Mouse (Mus musculus) thymus, adult 2 months (tissue): Measurements from ENCODE around the gene Hoxd12.

Experiments
- CTCF ChIP-seq: fragments of 200-500 bp; IDR thresholded peaks from 2 replicates; pipeline ENCODE4 v1.5.1; 2012; ENCODE audit warnings: mild to moderate bottlenecking, control low read depth, low read length, moderate library complexity, borderline replicate concordance; ENCODE audit not compliant: control insufficient read depth, poor library complexity, insufficient read depth; ENCODE audit errors: extremely low read depth
- POLR2A ChIP-seq: fragments of 200-500 bp; IDR thresholded peaks from 2 replicates; pipeline ENCODE4 v1.6.1; 2012; ENCODE audit warnings: mild to moderate bottlenecking, low read length, control low read depth, moderate library complexity; ENCODE audit not compliant: control insufficient read depth, poor library complexity, insufficient read depth; ENCODE audit errors: extremely low read depth

DNA sequence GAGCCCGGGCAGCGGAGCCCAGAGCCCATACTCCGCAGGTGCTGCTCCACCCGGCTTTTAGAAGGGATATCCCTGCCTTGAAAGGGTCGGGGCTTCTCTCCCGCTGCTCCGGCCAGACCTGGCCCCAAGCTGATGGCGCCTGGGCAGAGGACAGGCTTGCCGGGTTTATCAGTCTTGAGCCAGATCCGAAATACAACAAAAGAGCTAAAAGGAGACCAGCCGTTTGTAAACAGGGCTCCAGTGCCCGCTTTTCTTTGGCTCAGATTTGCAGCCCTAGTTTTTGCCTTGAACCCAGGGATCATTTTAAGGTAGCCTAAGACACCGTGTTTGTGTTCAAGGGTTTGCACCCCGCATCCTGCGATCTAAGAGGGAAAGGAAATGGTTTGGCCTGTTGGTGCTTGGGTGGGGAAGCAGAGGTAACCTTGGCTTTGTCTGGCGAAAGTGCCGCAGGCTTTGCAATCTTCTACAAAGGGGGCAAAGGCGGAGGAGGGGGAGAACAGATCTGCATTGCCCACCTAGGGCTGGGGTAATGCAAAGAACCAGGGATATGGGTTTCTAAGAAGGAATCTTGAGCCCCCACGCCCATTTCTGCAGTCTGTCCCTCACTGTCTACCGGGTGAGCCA lies 18.1 kb downstream of the Hoxd12 start:
- TF ChIP-seq CTCF = no peak
- no peak for TF ChIP-seq POLR2A
